Mouse (Mus musculus) liver, embryonic 16.5 days (tissue): Measurements from ENCODE around the gene Mylpf. TPM values are rescaled to one million over a fixed set of nuclear protein-coding genes. Genes with fewer than 3 reads are reported as not detected.
A peak's percentile ranks its signal among the peaks of the same experiment; 100 is the strongest.

Experiments used
- ATAC-seq: fragments of 200-750 bp; cut with Nextera tagmentation; 2 replicates; pipeline ENCODE4 v1.8.0; 2017; ENCODE audit warnings: low read depth, mild to moderate bottlenecking, moderate number of reproducible peaks, moderate library complexity
- H3K27ac ChIP-seq: fragments of 300-500 bp; sonication (generic); 2 replicates; pipeline ENCODE4 v1.5.1; 2014; ENCODE audit warnings: mild to moderate bottlenecking, low read length
- H3K27me3 ChIP-seq: fragments of 300-500 bp; sonication (generic); 2 replicates; pipeline ENCODE4 v1.6.1; 2014; ENCODE audit warnings: low read depth, low read length, mixed read lengths; ENCODE audit not compliant: control insufficient read depth, insufficient read depth
- H3K36me3 ChIP-seq: fragments of 300-500 bp; sonication (generic); 2 replicates; pipeline ENCODE4 v1.6.1; 2014; ENCODE audit warnings: mild to moderate bottlenecking; ENCODE audit not compliant: control insufficient read depth, insufficient read depth
- H3K4me1 ChIP-seq: fragments of 300-500 bp; sonication (generic); 2 replicates; pipeline ENCODE4 v1.6.1; 2014; ENCODE audit warnings: low read depth, low read length, mixed read lengths; ENCODE audit not compliant: control insufficient read depth
- H3K4me2 ChIP-seq: fragments of 300-500 bp; sonication (generic); 2 replicates; pipeline ENCODE4 v1.6.1; 2014; ENCODE audit warnings: low read depth, low read length, mixed read lengths
- H3K4me3 ChIP-seq: fragments of 300-500 bp; sonication (generic); 2 replicates; pipeline ENCODE4 v1.5.1; 2014; ENCODE audit warnings: low read depth, mild to moderate bottlenecking, low read length
- H3K9ac ChIP-seq: fragments of 300-500 bp; sonication (generic); 2 replicates; pipeline ENCODE4 v1.6.1; 2014; ENCODE audit warnings: low read depth, low read length
- H3K9me3 ChIP-seq: fragments of 300-500 bp; sonication (generic); replicated peaks from 2 replicates; pipeline ENCODE4 v1.6.1; 2016; ENCODE audit warnings: low read length; ENCODE audit not compliant: control insufficient read depth
- WGBS: fragments of 180-500 bp; shearing (Covaris S2); extraction: QIAGEN DNeasy Blood & Tissue Kit; methylation state at CpG from one replicate; pipeline ENCODE4 v1.1.7; 2014; ENCODE audit not compliant: insufficient replicate concordance; 5-methylcytosine and 5-hydroxymethylcytosine counted together
- polyA plus RNA-seq: library from polyadenylated mRNA; unstranded; fragments of >200 nt; fragmentation: Nextera tagmentation; extraction: Ambion mirVana; gene quantifications from 2 replicates; pipeline ENCODE4 v1.2.1, GENCODE M21; 2015

The Mylpf gene
- polyA plus RNA-seq, 1 experiment from 2014 or later, result 92.3 TPM

- Histone ChIP-seq H3K36me3 (no peaks in the 10 kb centered on the region), H3K9ac (no peak overlapping the region), H3K4me3 (no peak overlapping the region), H3K4me1 (peaks cover 29% of the 10 kb centered on the region), H3K27me3 (no peaks in the 10 kb centered on the region), H3K4me2 (no peak overlapping the region), H3K9me3 (no peaks in the 10 kb centered on the region), H3K27ac (0 out of 2 replicates have a peak overlapping the region, but pooled peaks have one; percentile 13)
- ATAC-seq, result no peak
- 68% methylated on average over 5 of the region's 5 CpGs for WGBS
Observed at GRCm38 (mm10) chr7:127211014-127211745, 2.5 kb downstream of the Mylpf start.

GRCm38 (mm10) chr7:127212432-127213250 is 4.0 kb downstream of the Mylpf start:
- no peaks in the 10 kb centered on the region for H3K9me3 ChIP-seq
- no peaks in the 10 kb centered on the region for H3K27me3 ChIP-seq
- H3K4me1 ChIP-seq, result peaks cover 33% of the 10 kb centered on the region
- H3K36me3 ChIP-seq, result no peaks in the 10 kb centered on the region
- 78% methylated on average over 12 of the region's 12 CpGs for WGBS
- H3K27ac ChIP-seq, result no peak overlapping the region
- no peak overlapping the region for H3K9ac ChIP-seq
- H3K4me3 ChIP-seq, result no peak overlapping the region
- H3K4me2 ChIP-seq, result no peak overlapping the region
- ATAC-seq, result no peak

- Histone ChIP-seq H3K4me2 (no peak overlapping the region), H3K4me1 (peaks cover 41% of the 10 kb centered on the region), H3K4me3 (no peak overlapping the region), H3K9ac (no peak overlapping the region), H3K27ac (no peak overlapping the region), H3K9me3 (no peaks in the 10 kb centered on the region), H3K27me3 (no peaks in the 10 kb centered on the region), H3K36me3 (no peaks in the 10 kb centered on the region)
- WGBS, result 30% methylated on average over 7 of the region's 7 CpGs
- no peak for ATAC-seq
Observed at GRCm38 (mm10) chr7:127213485-127213884, 4.8 kb downstream of the Mylpf start.

GRCm38 (mm10) chr7:127213930-127214329 is 5.2 kb downstream of the Mylpf start:
- H3K27me3 ChIP-seq, result no peaks in the 10 kb centered on the region
- H3K9me3 ChIP-seq, result no peaks in the 10 kb centered on the region
- no peak overlapping the region for H3K9ac ChIP-seq
- H3K4me2 ChIP-seq, result no peak overlapping the region
- no peaks in the 10 kb centered on the region for H3K36me3 ChIP-seq
- H3K4me3 ChIP-seq, result no peak overlapping the region
- peaks cover 46% of the 10 kb centered on the region for H3K4me1 ChIP-seq
- no peak overlapping the region for H3K27ac ChIP-seq
- 64% methylated on average over 12 of the region's 12 CpGs for WGBS
- no peak for ATAC-seq

GRCm38 (mm10) chr7:127214521-127214920 is 5.8 kb downstream of the Mylpf start:
- Histone ChIP-seq H3K9me3 (no peaks in the 10 kb centered on the region), H3K27ac (no peak overlapping the region), H3K9ac (no peak overlapping the region), H3K4me1 (peaks cover 49% of the 10 kb centered on the region), H3K36me3 (no peaks in the 10 kb centered on the region), H3K27me3 (no peaks in the 10 kb centered on the region), H3K4me3 (no peak overlapping the region), H3K4me2 (no peak overlapping the region)
- ATAC-seq, result no peak
- 74% methylated on average over 21 of the region's 21 CpGs for WGBS

GRCm38 (mm10) chr7:127214981-127215871 is 6.5 kb downstream of the Mylpf start:
- 29% methylated on average over 33 of the region's 33 CpGs for WGBS
- ATAC-seq, result peak; percentile 22; the same call in 1 of the 2 replicates
- no peaks in the 10 kb centered on the region for H3K27me3 ChIP-seq
- H3K4me3 ChIP-seq, result peak overlapping the region; percentile 37
- H3K27ac ChIP-seq, result peak overlapping the region; percentile 8; the same call in 1 of the 2 replicates
- H3K9me3 ChIP-seq, result no peaks in the 10 kb centered on the region
- H3K4me2 ChIP-seq, result peak overlapping the region; percentile 52
- no peaks in the 10 kb centered on the region for H3K36me3 ChIP-seq
- peak overlapping the region; percentile 45 for H3K9ac ChIP-seq
- H3K4me1 ChIP-seq, result peaks cover 42% of the 10 kb centered on the region

GRCm38 (mm10) chr7:127216307-127216706 is 7.6 kb downstream of the Mylpf start:
- no peak overlapping the region for H3K4me2 ChIP-seq
- H3K4me3 ChIP-seq, result no peak overlapping the region
- 72% methylated on average over 5 of the region's 5 CpGs for WGBS
- ATAC-seq, result no peak
- H3K36me3 ChIP-seq, result no peaks in the 10 kb centered on the region
- H3K27ac ChIP-seq, result no peak overlapping the region
- no peaks in the 10 kb centered on the region for H3K27me3 ChIP-seq
- H3K9ac ChIP-seq, result no peak overlapping the region
- no peaks in the 10 kb centered on the region for H3K9me3 ChIP-seq
- peaks cover 38% of the 10 kb centered on the region for H3K4me1 ChIP-seq

- Histone ChIP-seq H3K4me1 (peaks cover 38% of the 10 kb centered on the region), H3K9ac (peak overlapping the region; percentile 55), H3K27me3 (no peaks in the 10 kb centered on the region), H3K4me3 (peak overlapping the region; percentile 28), H3K9me3 (no peaks in the 10 kb centered on the region), H3K36me3 (no peaks in the 10 kb centered on the region), H3K4me2 (peak overlapping the region; percentile 46), H3K27ac (peak overlapping the region; percentile 90)
- no peak for ATAC-seq
- WGBS, result 68% methylated on average over 6 of the region's 6 CpGs
Observed at GRCm38 (mm10) chr7:127217475-127217874, 8.8 kb downstream of the Mylpf start.
